Mouse (Mus musculus): ENCODE measurements around the gene Plod2.

Plod2 gene

DNA sequence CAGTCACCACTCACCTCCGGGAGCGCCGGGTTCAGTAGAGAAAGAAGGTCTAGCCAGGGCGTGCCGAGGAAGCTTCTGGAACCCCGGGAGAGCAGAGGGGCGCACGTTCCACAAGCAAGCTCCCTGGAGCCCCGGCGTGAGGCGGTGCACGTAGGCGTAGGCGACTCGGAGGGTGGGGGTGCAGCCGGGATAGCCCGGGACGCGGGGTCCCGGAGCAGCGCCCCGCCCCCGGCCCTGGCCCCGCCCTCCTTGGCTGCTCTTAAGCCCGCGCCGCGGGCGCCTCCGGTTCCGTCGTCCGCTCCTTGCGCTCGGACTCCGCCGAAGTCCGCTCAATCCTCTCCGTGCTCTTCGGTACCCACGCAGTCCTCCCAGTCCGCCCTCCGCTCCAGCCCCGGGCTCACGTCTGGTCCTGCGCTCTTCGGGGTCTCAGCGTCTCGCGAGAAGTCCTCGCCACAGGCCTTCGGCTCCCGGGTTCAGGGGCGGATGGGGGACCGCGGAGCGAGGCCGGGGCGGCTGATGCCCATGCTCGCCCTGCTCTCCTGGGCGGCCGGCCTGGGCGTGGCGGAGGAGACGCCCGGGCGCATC, at the start of gene Plod2:
Gene Plod2, plus strand, starts transcription at position 247 of the 585 bp plus-strand sequence.
- no peak; the same call in 1 of the 2 replicates for TF ChIP-seq GATA4 (IDR thresholded peaks at IDR 0.05; ENCODE audit: insufficient replicate concordance, low read length)

DNA sequence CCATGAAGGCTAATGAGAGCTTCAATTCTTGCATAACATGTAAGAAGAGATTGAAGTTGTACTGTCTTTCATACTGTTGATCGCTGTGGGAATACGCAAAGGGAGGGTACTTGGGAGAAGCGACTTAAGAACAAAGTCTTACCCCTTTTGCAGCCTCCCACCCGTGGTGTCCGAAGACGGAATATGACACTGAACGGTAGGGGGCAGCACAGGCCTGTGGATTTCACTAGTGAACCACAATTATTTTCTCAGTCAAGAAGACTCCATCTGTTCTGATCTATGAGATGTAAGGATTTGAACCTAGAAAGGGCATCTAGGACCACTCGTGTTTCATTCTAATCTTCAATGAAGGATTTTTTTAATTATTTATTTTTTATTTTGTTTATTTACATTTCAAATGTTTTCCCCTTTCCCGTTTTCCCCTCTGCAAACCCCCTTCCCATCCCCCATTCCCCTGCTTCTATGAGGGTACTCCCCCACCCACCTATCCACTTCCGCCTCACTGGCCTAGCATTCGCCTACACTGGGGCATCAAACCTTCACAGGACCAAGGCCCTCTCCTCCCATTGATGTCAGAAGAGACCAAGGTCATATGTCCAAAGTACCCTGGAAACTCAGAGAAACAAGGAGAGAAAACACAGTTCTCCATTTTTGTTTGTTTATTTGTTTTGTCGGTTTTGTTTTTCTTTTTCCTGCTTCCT, 42.2 kb upstream of the Plod2 start:
- no peak for TF ChIP-seq GATA4 (IDR thresholded peaks at IDR 0.05; ENCODE audit: insufficient replicate concordance, low read length)

DNA sequence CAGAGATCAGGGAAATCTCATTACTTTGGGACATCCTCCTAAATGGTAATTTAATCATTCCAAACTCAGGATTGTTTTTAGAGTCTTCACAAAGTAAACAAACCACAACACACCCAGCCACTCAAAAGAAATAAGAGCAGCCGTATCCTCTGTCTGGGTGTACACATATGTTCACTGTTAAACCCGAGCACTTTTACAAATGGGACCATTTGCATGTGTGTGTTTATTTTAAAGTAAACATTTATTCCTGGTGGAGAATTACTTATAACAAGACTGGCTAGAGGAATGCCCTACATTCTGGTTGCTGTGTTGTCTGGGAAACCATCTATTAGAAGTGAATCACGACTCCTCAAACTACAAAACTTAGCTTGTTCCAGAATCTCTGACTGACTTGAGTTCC, 37.8 kb upstream of the Plod2 start:
- no peak for TF ChIP-seq GATA4 (IDR thresholded peaks at IDR 0.05; ENCODE audit: insufficient replicate concordance, low read length)

DNA sequence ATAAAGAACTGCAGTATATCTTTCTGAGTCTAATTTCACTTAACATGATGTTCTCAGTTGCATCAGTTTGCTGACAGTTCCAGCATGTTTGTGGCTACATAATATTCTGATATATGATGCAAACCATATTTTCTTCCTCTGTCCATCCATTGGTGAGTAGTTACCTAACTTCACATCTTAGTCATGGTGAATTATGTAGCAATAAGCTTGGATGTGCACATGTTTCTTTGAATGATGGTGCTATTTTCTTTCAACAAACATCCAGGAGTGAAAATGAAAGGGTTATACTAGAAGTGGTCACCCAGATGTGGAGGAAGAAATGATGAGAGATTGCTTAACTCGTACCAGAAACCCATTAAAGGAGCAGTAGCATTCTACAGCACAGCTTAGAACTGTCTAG, 37.1 kb upstream of the Plod2 start:
- no peak for TF ChIP-seq GATA4 (IDR thresholded peaks at IDR 0.05; ENCODE audit: insufficient replicate concordance, low read length)

DNA sequence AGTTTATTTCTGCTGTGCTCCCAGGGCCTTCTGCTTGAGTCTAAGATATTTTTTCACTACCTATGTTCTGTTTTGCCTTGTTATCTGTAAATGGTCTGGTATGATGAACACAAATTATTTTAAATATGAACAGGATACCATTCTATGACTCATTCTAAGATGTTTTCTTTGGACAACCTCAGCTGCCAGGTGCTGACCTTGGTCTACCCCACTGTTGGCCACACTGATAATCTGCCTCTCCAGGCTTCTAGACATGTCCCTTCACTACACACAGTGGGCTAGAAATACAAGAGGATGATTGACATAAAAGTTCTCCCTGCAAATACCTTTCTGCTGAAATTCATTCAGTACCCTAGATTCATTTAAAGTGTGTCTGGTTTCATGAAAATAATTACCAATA, 30.3 kb upstream of the Plod2 start:
- TF ChIP-seq GATA4 (IDR thresholded peaks at IDR 0.05; ENCODE audit: insufficient replicate concordance, low read length), result no peak

DNA sequence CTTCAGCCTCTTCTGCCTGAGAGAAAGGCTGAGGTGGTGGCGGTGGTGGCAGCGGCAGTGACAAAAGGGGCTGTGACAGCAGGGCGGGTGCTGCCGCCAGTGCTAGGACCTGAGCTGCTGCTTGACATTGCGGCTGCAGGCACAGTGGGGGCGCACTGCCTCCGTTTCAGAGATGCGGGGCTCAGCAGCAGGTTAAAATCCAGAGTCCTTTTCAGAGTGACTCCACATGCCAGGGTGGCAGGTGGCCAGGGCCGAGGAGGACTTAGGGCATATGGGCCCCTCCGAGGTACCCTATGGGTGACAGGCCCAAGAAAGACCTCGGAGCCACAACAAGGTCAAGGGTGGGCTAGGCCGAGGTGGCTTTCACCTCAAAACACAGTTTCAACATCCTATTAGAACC, 25.0 kb upstream of the Plod2 start:
- TF ChIP-seq GATA4 (IDR thresholded peaks at IDR 0.05; ENCODE audit: insufficient replicate concordance, low read length), result no peak

DNA sequence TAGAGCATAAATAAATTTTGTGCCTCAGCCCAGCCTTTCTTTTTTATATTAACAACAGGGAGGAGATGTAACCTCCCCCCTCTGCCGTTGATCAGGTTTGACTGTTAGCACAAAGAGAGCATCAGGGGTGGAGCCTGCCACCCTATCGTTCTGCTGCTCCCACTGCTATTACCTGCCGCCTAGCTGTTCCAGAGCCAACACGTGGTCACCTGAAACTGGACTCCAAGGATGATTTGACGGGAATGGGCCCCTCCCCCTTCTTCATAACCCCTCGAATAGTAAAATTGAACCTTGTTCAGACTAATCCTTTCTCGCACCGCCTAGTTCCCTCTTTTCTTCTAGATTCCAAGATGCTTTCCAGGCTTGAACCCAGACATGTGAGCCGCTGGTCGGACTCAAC, 21.3 kb upstream of the Plod2 start:
- no peak for TF ChIP-seq GATA4 (IDR thresholded peaks at IDR 0.05; ENCODE audit: insufficient replicate concordance, low read length)

DNA sequence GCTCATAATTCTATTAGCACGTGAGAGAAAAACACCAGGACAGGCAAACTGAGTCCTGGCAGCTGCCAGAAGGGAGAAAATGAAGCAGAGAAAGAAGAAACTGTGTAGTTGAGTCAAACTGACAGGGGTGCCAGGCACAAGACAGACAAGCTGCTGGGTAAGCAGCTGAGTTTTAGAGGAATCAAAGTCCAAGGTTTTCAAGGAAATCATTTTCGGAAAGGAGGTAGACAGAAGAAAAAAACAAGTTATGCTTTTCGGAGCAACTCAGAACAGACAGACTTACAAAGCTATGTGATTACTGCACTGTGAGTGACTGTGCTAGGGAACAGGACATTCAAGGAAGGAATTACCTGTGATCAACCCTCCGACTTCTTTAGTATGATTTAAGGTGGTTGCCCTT, 17.5 kb upstream of the Plod2 start:
- no peak for TF ChIP-seq GATA4 (IDR thresholded peaks at IDR 0.05; ENCODE audit: insufficient replicate concordance, low read length)

DNA sequence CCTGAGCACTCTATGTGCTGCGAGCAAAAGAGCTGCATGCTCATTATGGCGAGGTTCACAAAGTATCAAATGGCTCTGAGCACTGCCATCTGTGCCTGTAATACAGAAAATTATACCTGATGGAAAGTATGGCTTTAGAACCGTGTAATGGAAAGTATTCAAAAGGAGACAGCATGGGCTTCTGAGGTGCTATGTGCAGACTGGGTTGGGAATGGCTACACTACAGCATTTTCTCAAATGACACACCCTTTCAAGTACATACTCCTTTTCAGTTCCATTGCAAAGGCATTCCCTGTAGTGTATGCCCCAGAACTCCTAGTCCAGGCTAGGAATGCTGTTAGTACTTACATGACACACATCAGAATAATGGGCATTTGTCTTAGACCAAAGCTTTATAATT, 12.0 kb upstream of the Plod2 start:
- no peak for TF ChIP-seq GATA4 (IDR thresholded peaks at IDR 0.05; ENCODE audit: insufficient replicate concordance, low read length)

DNA sequence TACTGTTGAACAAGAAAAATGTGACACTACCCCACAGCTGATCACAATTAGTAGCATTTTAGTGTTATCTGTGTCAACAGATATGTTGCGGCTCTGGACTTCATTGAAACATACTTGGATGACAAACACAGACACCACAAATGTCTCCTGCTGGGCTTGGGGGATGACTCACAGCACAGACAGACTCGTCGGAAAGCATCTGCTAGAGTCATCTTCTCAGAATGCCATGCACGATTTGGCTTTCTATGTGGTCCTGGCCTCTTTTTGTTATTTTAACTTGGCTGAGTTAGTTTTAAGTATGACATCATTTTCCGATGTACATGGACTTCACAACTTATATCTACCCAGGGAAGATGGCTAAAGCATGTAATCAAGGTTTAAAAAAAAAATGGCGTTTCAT, 4.3 kb upstream of the Plod2 start:
- no peak for TF ChIP-seq GATA4 (IDR thresholded peaks at IDR 0.05; ENCODE audit: insufficient replicate concordance, low read length)

DNA sequence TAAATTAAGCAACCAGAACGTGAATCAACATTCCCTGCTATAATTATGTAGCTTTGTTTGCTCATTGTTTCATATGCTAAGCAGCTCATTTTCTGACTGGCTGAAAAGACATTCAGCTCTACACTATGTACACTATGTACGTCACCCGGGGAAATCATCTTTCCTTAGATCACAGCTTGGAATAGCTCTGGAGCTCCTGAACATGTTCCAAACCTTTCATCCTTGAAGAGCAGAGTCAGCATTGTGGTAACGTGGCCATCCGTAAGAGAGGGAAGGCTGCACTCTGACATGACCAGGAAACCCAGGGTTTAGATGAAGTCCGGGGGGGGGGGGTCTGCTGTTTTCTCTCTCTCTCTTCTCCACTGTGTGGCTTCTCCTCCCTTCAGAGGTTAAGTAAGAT, 3.8 kb upstream of the Plod2 start:
- TF ChIP-seq GATA4 (IDR thresholded peaks at IDR 0.05; ENCODE audit: insufficient replicate concordance, low read length), result no peak

DNA sequence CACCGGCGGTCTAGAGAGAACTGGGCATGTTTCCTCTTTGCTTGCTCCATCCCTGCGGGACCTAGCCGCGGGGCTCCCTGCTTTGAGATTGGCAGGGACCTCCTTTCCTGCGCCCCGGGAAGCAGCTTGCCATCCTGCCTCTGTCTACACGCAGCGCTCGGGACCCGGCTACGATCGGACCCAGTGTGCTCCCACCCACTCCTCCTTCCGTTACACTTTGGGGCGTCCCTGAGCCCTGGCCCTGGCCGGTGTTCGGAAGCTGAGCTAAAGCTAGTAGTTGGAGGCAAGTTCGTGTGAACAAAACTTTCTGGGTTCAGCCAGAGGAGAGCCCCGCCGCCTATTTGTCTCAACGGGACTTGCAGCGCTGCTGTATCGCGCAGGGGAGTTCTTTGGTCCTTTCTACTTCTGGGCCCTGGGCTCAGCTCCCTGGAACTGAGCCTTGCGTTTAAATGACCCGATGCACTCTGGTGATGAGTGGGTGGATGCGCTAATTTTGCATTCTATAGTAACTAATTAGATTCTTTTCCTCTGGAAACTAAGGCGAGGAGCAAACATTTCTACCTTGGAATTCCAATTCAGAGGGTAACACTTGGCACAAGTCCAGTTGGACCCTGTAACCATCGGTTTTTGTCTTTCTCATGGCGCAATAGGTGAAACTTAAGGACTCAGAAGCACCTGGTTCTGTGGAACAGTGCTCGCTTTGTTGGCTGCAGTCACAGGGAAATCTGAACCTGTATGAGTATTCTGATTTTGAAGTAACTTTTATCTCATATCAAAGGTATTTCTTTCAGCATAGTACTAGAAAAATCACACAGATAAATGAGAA, 781 bp downstream of the Plod2 start:
- no peak for TF ChIP-seq GATA4 (IDR thresholded peaks at IDR 0.05; ENCODE audit: insufficient replicate concordance, low read length)

DNA sequence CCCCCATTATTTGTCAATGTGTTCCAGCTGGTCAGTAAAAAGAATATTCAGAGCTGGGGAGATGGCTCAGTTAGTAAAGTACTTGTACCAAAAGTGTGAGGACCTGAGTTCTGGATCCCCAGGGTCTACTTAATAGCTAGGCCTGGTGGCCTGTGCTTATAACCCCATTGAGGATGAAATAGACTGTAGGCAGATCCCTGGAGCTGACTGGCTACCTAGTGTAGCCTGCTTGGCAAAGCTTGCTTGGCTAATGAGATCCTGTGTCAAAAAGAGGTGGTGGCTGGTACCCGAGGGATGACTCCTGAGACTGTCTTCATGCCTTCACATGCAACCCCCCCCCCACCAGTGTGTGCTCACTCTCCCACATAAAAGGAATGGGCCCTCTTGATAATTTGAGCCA, 2.1 kb downstream of the Plod2 start:
- no peak for TF ChIP-seq GATA4 (IDR thresholded peaks at IDR 0.05; ENCODE audit: insufficient replicate concordance, low read length)

DNA sequence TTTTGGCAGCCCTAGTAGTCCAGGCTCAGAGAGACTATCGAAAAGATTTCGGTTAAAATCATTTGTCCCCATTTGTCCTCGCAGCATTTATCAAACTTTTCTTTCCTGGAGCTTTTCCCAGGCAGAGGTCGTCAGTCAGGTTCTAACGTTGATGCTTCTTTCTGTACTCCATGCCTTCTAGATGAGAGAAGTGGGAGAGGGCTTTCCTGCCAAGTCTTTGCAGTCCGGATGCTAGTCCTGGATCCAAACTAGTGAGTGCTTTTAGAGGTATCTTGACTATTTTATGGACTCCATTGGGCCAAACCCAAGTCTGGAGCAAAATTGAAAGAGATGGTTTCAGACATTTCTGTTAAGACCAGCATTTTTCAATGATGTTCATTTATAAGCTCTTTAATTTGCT, 3.0 kb downstream of the Plod2 start:
- TF ChIP-seq GATA4 (IDR thresholded peaks at IDR 0.05; ENCODE audit: insufficient replicate concordance, low read length), result no peak

DNA sequence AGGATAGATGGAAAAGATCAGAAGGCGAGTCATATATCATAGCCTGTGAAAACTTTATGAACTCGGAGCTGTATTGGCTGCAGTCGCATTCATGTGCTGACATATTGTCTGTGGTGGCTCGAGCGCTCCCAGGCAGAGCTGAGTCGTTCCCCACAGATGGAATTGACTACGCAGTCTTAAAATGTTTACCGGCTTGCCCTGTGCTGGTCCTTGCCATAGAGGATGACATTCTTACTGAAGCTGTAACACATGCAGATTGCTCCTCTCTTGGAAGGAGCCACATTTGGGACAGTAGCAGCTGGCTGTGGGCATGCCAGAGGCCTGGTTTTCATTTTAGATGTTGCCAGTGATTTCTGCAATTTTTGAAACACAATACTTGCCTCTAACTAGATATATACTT, 4.4 kb downstream of the Plod2 start:
- TF ChIP-seq GATA4 (IDR thresholded peaks at IDR 0.05; ENCODE audit: insufficient replicate concordance, low read length), result no peak

DNA sequence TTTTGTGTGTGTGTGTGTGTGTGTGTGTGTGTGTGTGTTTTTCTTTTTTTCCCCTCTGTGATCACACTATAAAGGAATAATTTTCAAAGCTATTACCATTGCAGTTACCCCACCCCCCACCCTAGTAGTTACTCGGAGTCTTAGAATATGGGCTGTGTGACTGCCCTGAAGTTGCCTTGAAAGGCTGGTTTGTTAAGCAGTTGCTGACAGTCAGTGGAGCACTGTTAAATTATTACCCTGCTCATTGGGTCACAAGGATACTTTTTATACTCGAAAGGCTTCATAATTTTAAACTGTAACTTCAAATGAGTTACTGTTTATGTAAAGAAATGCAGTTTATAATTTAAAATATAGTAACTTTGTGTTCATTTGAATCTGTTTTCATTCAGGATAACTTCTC, 5.1 kb downstream of the Plod2 start:
- no peak for TF ChIP-seq GATA4 (IDR thresholded peaks at IDR 0.05; ENCODE audit: insufficient replicate concordance, low read length)

Data from liver, adult (tissue).